Mouse (Mus musculus): ENCODE measurements around the gene Sox5. TPM values are rescaled to one million over a fixed set of nuclear protein-coding genes. Genes with fewer than 3 reads are reported as not detected.

Gene Sox5
- polyA plus RNA-seq, 1 experiment from 2014 or later = 246 TPM

- ATAC-seq = no peak
- Histone ChIP-seq H3K4me1 (replicated peaks; ENCODE audit: control insufficient read depth, insufficient read depth, low read length) (no peaks in the 10 kb centered on the region), H3K9me3 (ENCODE audit: control insufficient read depth, low read length) (peaks cover 5% of the 10 kb centered on the region), H3K4me3 (replicated peaks; ENCODE audit: low read length) (no peak overlapping the region), H3K36me3 (ENCODE audit: control insufficient read depth, insufficient read depth) (no peaks in the 10 kb centered on the region), H3K27me3 (replicated peaks; ENCODE audit: control insufficient read depth, insufficient read depth, low read length) (no peaks in the 10 kb centered on the region), H3K27ac (ENCODE audit: low read length) (no peak overlapping the region), H3K4me2 (ENCODE audit: low read length) (no peak overlapping the region), H3K9ac (replicated peaks; ENCODE audit: low read depth, low read length) (no peak overlapping the region)
- WGBS = 74% methylated on average over 5 of the region's 5 CpGs
These were observed 22.5 kb upstream of the Sox5 start for GRCm38 (mm10) chr6:144804321-144804720.

DNA sequence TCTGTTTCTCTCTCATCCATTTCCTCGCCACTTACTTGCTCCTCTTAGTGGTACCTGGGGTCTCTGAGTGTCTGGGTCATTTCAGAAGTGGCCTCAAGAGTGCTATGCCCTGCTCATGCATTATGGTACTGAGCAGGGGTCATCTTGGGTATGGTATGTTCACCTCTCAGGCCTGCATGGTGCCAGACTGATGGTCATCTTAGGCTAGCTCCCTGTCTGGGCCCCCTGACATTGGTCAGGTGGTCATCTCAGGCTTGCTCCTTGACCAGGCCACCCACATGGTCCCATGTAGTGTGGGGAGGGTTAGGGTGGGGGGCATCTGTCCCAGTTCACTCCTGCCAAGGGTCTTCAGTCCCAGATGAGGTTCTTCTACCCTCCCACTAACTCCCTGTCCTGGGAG, 21.3 kb upstream of the Sox5 start:
- H3K4me1 ChIP-seq (replicated peaks; ENCODE audit: control insufficient read depth, insufficient read depth, low read length) = no peaks in the 10 kb centered on the region
- no peak overlapping the region for H3K9ac ChIP-seq (replicated peaks; ENCODE audit: low read depth, low read length)
- no peaks in the 10 kb centered on the region for H3K36me3 ChIP-seq (ENCODE audit: control insufficient read depth, insufficient read depth)
- no peak overlapping the region for H3K4me3 ChIP-seq (replicated peaks; ENCODE audit: low read length)
- H3K9me3 ChIP-seq (ENCODE audit: control insufficient read depth, low read length) = peaks cover 5% of the 10 kb centered on the region
- no peak for ATAC-seq
- no peak overlapping the region for H3K4me2 ChIP-seq (ENCODE audit: low read length)
- H3K27me3 ChIP-seq (replicated peaks; ENCODE audit: control insufficient read depth, insufficient read depth, low read length) = no peaks in the 10 kb centered on the region
- H3K27ac ChIP-seq (ENCODE audit: low read length) = no peak overlapping the region
- 95% methylated on average over 1 of the region's 1 CpGs for WGBS

DNA sequence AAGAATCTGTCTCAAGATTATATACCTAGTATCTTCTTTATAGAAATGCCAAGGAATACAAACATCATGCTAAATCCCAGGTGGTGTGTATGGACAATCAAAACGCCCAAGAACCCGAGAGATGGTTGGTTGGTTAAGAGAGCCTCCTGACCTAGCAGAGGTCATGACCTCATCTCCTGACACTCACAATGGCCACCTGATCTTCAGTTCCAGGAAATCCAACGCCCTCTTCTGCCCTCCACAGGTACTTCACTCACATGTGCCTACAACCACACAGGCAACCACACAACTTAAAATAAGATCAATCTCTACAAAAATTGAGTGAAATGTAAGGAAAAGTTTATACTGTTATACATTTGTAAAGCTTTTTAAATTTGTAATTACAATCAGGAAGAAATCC, 12.6 kb upstream of the Sox5 start:
- H3K4me2 ChIP-seq (ENCODE audit: low read length) = no peak overlapping the region
- H3K4me3 ChIP-seq (replicated peaks; ENCODE audit: low read length) = no peak overlapping the region
- no peak overlapping the region for H3K9ac ChIP-seq (replicated peaks; ENCODE audit: low read depth, low read length)
- H3K36me3 ChIP-seq (ENCODE audit: control insufficient read depth, insufficient read depth) = no peaks in the 10 kb centered on the region
- H3K9me3 ChIP-seq (ENCODE audit: control insufficient read depth, low read length) = no peaks in the 10 kb centered on the region
- 78% methylated on average over 3 of the region's 3 CpGs for WGBS
- no peak for ATAC-seq
- H3K27ac ChIP-seq (ENCODE audit: low read length) = no peak overlapping the region
- no peaks in the 10 kb centered on the region for H3K27me3 ChIP-seq (replicated peaks; ENCODE audit: control insufficient read depth, insufficient read depth, low read length)
- no peaks in the 10 kb centered on the region; the same call in 1 of the 2 replicates for H3K4me1 ChIP-seq (replicated peaks; ENCODE audit: control insufficient read depth, insufficient read depth, low read length)

- H3K36me3 ChIP-seq (ENCODE audit: control insufficient read depth, insufficient read depth) = no peaks in the 10 kb centered on the region
- H3K9ac ChIP-seq (replicated peaks; ENCODE audit: low read depth, low read length) = no peak overlapping the region
- 61% methylated on average over 8 of the region's 8 CpGs for WGBS
- H3K9me3 ChIP-seq (ENCODE audit: control insufficient read depth, low read length) = no peaks in the 10 kb centered on the region
- H3K4me1 ChIP-seq (replicated peaks; ENCODE audit: control insufficient read depth, insufficient read depth, low read length) = no peaks in the 10 kb centered on the region; the same call in 1 of the 2 replicates
- no peak overlapping the region for H3K4me3 ChIP-seq (replicated peaks; ENCODE audit: low read length)
- no peak for ATAC-seq
- no peak overlapping the region for H3K27ac ChIP-seq (ENCODE audit: low read length)
- H3K4me2 ChIP-seq (ENCODE audit: low read length) = no peak overlapping the region
- H3K27me3 ChIP-seq (replicated peaks; ENCODE audit: control insufficient read depth, insufficient read depth, low read length) = no peaks in the 10 kb centered on the region
These were observed 11.1 kb upstream of the Sox5 start for GRCm38 (mm10) chr6:144792871-144793270.

DNA sequence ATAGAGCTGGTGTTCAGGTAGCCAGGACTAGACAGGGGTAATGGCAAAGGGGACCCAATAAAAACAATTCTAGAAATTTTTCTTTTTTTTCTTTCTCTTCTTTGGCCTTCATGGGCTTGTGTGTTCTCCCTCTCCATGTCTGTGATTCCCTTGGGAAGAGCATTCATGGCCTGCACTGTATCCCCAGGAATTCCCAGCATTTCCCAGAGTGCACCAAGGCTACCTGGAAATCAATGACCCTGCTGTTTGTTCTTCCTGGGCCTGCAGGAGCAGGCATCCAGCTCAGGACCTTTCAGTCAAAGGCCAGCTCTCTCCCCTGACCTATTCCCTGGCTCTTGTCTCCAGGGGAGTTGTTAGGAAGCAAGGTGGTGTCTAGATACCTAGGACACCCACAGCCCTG, 1.5 kb upstream of the Sox5 start:
- Histone ChIP-seq H3K4me2 (ENCODE audit: low read length) (peak overlapping the region; percentile 95), H3K27ac (ENCODE audit: low read length) (no peak overlapping the region), H3K4me1 (replicated peaks; ENCODE audit: control insufficient read depth, insufficient read depth, low read length) (peaks cover 18% of the 10 kb centered on the region), H3K36me3 (ENCODE audit: control insufficient read depth, insufficient read depth) (no peaks in the 10 kb centered on the region), H3K27me3 (replicated peaks; ENCODE audit: control insufficient read depth, insufficient read depth, low read length) (no peaks in the 10 kb centered on the region), H3K4me3 (replicated peaks; ENCODE audit: low read length) (peak overlapping the region; percentile 82; the same call in 1 of the 2 replicates), H3K9ac (replicated peaks; ENCODE audit: low read depth, low read length) (no peak overlapping the region), H3K9me3 (ENCODE audit: control insufficient read depth, low read length) (no peaks in the 10 kb centered on the region)
- ATAC-seq = no peak

- Histone ChIP-seq H3K27me3 (replicated peaks; ENCODE audit: control insufficient read depth, insufficient read depth, low read length) (no peaks in the 10 kb centered on the region), H3K27ac (ENCODE audit: low read length) (peak overlapping the region; percentile 75), H3K9me3 (ENCODE audit: control insufficient read depth, low read length) (no peaks in the 10 kb centered on the region), H3K4me2 (ENCODE audit: low read length) (peak overlapping the region; percentile 95), H3K4me1 (replicated peaks; ENCODE audit: control insufficient read depth, insufficient read depth, low read length) (peaks cover 18% of the 10 kb centered on the region), H3K4me3 (replicated peaks; ENCODE audit: low read length) (peak overlapping the region; percentile 82), H3K9ac (replicated peaks; ENCODE audit: low read depth, low read length) (peak overlapping the region; percentile 87), H3K36me3 (ENCODE audit: control insufficient read depth, insufficient read depth) (no peaks in the 10 kb centered on the region)
- 7% methylated on average over 12 of the region's 12 CpGs for WGBS
- no peak for ATAC-seq
These were observed 1.1 kb upstream of the Sox5 start for GRCm38 (mm10) chr6:144782866-144783265.

- peak overlapping the region; percentile 82 for H3K4me3 ChIP-seq (replicated peaks; ENCODE audit: low read length)
- H3K4me2 ChIP-seq (ENCODE audit: low read length) = peak overlapping the region; percentile 95
- ATAC-seq = peak; percentile 62
- H3K27me3 ChIP-seq (replicated peaks; ENCODE audit: control insufficient read depth, insufficient read depth, low read length) = no peaks in the 10 kb centered on the region
- peaks cover 18% of the 10 kb centered on the region for H3K4me1 ChIP-seq (replicated peaks; ENCODE audit: control insufficient read depth, insufficient read depth, low read length)
- H3K36me3 ChIP-seq (ENCODE audit: control insufficient read depth, insufficient read depth) = no peaks in the 10 kb centered on the region
- H3K27ac ChIP-seq (ENCODE audit: low read length) = peak overlapping the region; percentile 75
- no peaks in the 10 kb centered on the region for H3K9me3 ChIP-seq (ENCODE audit: control insufficient read depth, low read length)
- H3K9ac ChIP-seq (replicated peaks; ENCODE audit: low read depth, low read length) = peak overlapping the region; percentile 87
- 1% methylated on average over 50 of the region's 55 CpGs for WGBS
These were observed 467 bp upstream of the Sox5 start for GRCm38 (mm10) chr6:144782031-144782857.

GRCm38 (mm10) chr6:144780608-144781285, 1.0 kb downstream of the Sox5 start:
- Histone ChIP-seq H3K4me3 (replicated peaks; ENCODE audit: low read length) (peak overlapping the region; percentile 82), H3K36me3 (ENCODE audit: control insufficient read depth, insufficient read depth) (no peaks in the 10 kb centered on the region), H3K27ac (ENCODE audit: low read length) (peak overlapping the region; percentile 75), H3K9ac (replicated peaks; ENCODE audit: low read depth, low read length) (peak overlapping the region; percentile 87), H3K4me1 (replicated peaks; ENCODE audit: control insufficient read depth, insufficient read depth, low read length) (peaks cover 18% of the 10 kb centered on the region), H3K9me3 (ENCODE audit: control insufficient read depth, low read length) (no peaks in the 10 kb centered on the region), H3K27me3 (replicated peaks; ENCODE audit: control insufficient read depth, insufficient read depth, low read length) (no peaks in the 10 kb centered on the region), H3K4me2 (ENCODE audit: low read length) (peak overlapping the region; percentile 95)
- no peak for ATAC-seq
- WGBS = 28% methylated on average over 7 of the region's 9 CpGs

- no peaks in the 10 kb centered on the region for H3K9me3 ChIP-seq (ENCODE audit: control insufficient read depth, low read length)
- H3K4me1 ChIP-seq (replicated peaks; ENCODE audit: control insufficient read depth, insufficient read depth, low read length) = peaks cover 18% of the 10 kb centered on the region
- H3K36me3 ChIP-seq (ENCODE audit: control insufficient read depth, insufficient read depth) = no peaks in the 10 kb centered on the region
- no peak for ATAC-seq
- 0 out of 2 replicates have a peak overlapping the region, but pooled peaks have one; percentile 14 for H3K9ac ChIP-seq (replicated peaks; ENCODE audit: low read depth, low read length)
- 35% methylated on average over 12 of the region's 12 CpGs for WGBS
- peak overlapping the region; percentile 95 for H3K4me2 ChIP-seq (ENCODE audit: low read length)
- peak overlapping the region; percentile 82 for H3K4me3 ChIP-seq (replicated peaks; ENCODE audit: low read length)
- H3K27ac ChIP-seq (ENCODE audit: low read length) = peak overlapping the region; percentile 75
- no peaks in the 10 kb centered on the region for H3K27me3 ChIP-seq (replicated peaks; ENCODE audit: control insufficient read depth, insufficient read depth, low read length)
These were observed 1.7 kb downstream of the Sox5 start for GRCm38 (mm10) chr6:144779945-144780607.
